Mouse (Mus musculus) cerebellum, adult 8-10 months (tissue): Measurements from ENCODE around the gene Agmo.

Experiments
- DNase-seq: peaks from one replicate; pipeline ENCODE4 v3.0.0; 2022

Agmo gene

GRCm38 (mm10) chr12:37241566-37242021 is at the start of gene Agmo:
Gene Agmo, plus strand, starts transcription at chr12:37241641.
- no peak for DNase-seq

GRCm38 (mm10) chr12:37231119-37231518 is 10.3 kb upstream of the Agmo start:
- no peak for DNase-seq

- DNase-seq, result no peak
These were observed 371 bp upstream of the Agmo start for GRCm38 (mm10) chr12:37240975-37241565.

- no peak for DNase-seq
These were observed 1.0 kb downstream of the Agmo start for GRCm38 (mm10) chr12:37242484-37242883.

- no peak for DNase-seq
These were observed 3.4 kb downstream of the Agmo start for GRCm38 (mm10) chr12:37244876-37245275.

- DNase-seq, result no peak
These were observed 10.2 kb downstream of the Agmo start for GRCm38 (mm10) chr12:37251688-37252087.

- DNase-seq, result no peak
These were observed 15.7 kb downstream of the Agmo start for GRCm38 (mm10) chr12:37257099-37257498.

GRCm38 (mm10) chr12:37259771-37260528 is 18.5 kb downstream of the Agmo start:
- DNase-seq, result no peak

- DNase-seq, result no peak
These were observed 22.2 kb downstream of the Agmo start for GRCm38 (mm10) chr12:37263685-37264084.

- no peak for DNase-seq
These were observed 27.3 kb downstream of the Agmo start for GRCm38 (mm10) chr12:37268636-37269152.

- DNase-seq, result no peak
These were observed 31.2 kb downstream of the Agmo start for GRCm38 (mm10) chr12:37272660-37273059.

- DNase-seq, result no peak
These were observed 32.7 kb downstream of the Agmo start for GRCm38 (mm10) chr12:37273964-37274657.

- no peak for DNase-seq
These were observed 33.2 kb downstream of the Agmo start for GRCm38 (mm10) chr12:37274658-37275019.

- no peak for DNase-seq
These were observed 65.6 kb downstream of the Agmo start for GRCm38 (mm10) chr12:37306956-37307466.

- DNase-seq, result no peak
These were observed 69.3 kb downstream of the Agmo start for GRCm38 (mm10) chr12:37310786-37311185.

GRCm38 (mm10) chr12:37322860-37323259 is 81.4 kb downstream of the Agmo start:
- DNase-seq, result no peak

- no peak for DNase-seq
These were observed 93.5 kb downstream of the Agmo start for GRCm38 (mm10) chr12:37334987-37335386.

GRCm38 (mm10) chr12:37344225-37344624 is 102.8 kb downstream of the Agmo start:
- no peak for DNase-seq

- no peak for DNase-seq
These were observed 104.3 kb downstream of the Agmo start for GRCm38 (mm10) chr12:37345696-37346095.

- no peak for DNase-seq
These were observed 150.9 kb downstream of the Agmo start for GRCm38 (mm10) chr12:37392316-37392715.

- DNase-seq, result no peak
These were observed 161.1 kb downstream of the Agmo start for GRCm38 (mm10) chr12:37402541-37402940.

GRCm38 (mm10) chr12:37426350-37426749 is 184.9 kb downstream of the Agmo start:
- DNase-seq, result no peak

GRCm38 (mm10) chr12:37426750-37427149 is 185.3 kb downstream of the Agmo start:
- DNase-seq, result no peak
